Mouse (Mus musculus) spleen, adult 2 months (tissue): ENCODE data around the gene Mgea5. TPM values are rescaled to one million over a fixed set of nuclear protein-coding genes. Genes with fewer than 3 reads are reported as not detected.

ENCODE experiments used
- DNase-seq, 2 experiments: peaks; one replicate each; pipeline versions ENCODE4 v3.0.0 to v3.0.0-alpha.2; 2012 to 2021; ENCODE audit warnings: low spot score in 2 of 2, low read depth in 1 of 2
- H3K27ac ChIP-seq: fragments of 200-500 bp; 2 replicates; pipeline ENCODE4 v1.5.1; 2012; ENCODE audit warnings: low read length, inconsistent platforms; ENCODE audit not compliant: insufficient read depth
- H3K27me3 ChIP-seq: fragments of 200-500 bp; 2 replicates; pipeline ENCODE4 v1.6.1; 2012; ENCODE audit warnings: mild to moderate bottlenecking, moderate library complexity, low read length, inconsistent platforms; ENCODE audit not compliant: control insufficient read depth, insufficient read depth
- H3K36me3 ChIP-seq: fragments of 200-500 bp; 2 replicates; pipeline ENCODE4 v1.6.1; 2012; ENCODE audit warnings: mild to moderate bottlenecking, low read length, inconsistent platforms; ENCODE audit not compliant: control insufficient read depth, insufficient read depth
- H3K4me1 ChIP-seq: fragments of 200-500 bp; 2 replicates; pipeline ENCODE4 v1.6.1; 2011; ENCODE audit warnings: inconsistent platforms; ENCODE audit not compliant: control insufficient read depth, insufficient read depth, insufficient read length
- H3K4me3 ChIP-seq: fragments of 200-500 bp; 2 replicates; pipeline ENCODE4 v1.5.1; 2011; ENCODE audit warnings: mild to moderate bottlenecking, inconsistent platforms; ENCODE audit not compliant: insufficient read depth, insufficient read length; ENCODE audit errors: extremely low read depth
- CTCF ChIP-seq: fragments of 200-500 bp; IDR thresholded peaks from 2 replicates; pipeline ENCODE4 v1.5.1; 2011; ENCODE audit warnings: mild to moderate bottlenecking, inconsistent platforms; ENCODE audit not compliant: insufficient read depth, insufficient read length, insufficient replicate concordance; ENCODE audit errors: extremely low read depth
- POLR2A ChIP-seq: fragments of 200-500 bp; IDR thresholded peaks from 2 replicates; pipeline ENCODE4 v1.6.1; 2011; ENCODE audit warnings: low read depth, low read length, inconsistent platforms
- WGBS: fragments of 180-500 bp; shearing (Covaris S2); methylation state at CpG from one replicate; pipeline ENCODE4 v1.1.7; 2018; 5-methylcytosine and 5-hydroxymethylcytosine counted together
- polyA plus RNA-seq: library from polyadenylated mRNA; depleted of rRNA; stranded (reverse); fragments of >200 nt; gene quantifications from 2 replicates; pipeline ENCODE4 v1.2.3, GENCODE M21; 2012

The Mgea5 gene
- polyA plus RNA-seq, 1 experiment = 21.1 TPM

DNA sequence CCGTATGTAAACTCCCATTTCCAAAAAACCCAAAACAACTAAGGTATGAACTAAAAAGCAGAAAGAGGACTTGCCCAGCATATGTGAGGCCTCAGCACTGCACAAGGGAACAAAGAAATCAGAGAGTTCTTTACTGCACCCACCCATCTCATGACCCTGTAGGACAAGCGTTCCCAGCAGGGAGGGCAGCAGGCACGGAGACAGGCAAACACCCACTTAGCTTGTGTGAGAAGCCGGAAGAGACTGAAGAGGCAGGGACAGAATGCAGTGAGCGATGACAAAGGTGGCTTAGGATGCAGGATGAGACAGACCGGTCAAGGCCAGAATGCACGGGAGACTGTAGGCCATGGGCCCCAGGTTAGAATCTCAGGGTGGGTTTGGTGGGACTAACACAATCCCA lies 52.0 kb downstream of the Mgea5 start:
- WGBS = 95% methylated on average over 7 of the region's 7 CpGs
- H3K36me3 ChIP-seq = no peaks in the 10 kb centered on the region
- no peaks in the 10 kb centered on the region for H3K27me3 ChIP-seq
- H3K4me1 ChIP-seq = no peaks in the 10 kb centered on the region
- TF ChIP-seq CTCF = no peak
- TF ChIP-seq POLR2A = no peak
- no peak overlapping the region for H3K4me3 ChIP-seq
- no peak overlapping the region for H3K27ac ChIP-seq
- DNase-seq = no peak

DNA sequence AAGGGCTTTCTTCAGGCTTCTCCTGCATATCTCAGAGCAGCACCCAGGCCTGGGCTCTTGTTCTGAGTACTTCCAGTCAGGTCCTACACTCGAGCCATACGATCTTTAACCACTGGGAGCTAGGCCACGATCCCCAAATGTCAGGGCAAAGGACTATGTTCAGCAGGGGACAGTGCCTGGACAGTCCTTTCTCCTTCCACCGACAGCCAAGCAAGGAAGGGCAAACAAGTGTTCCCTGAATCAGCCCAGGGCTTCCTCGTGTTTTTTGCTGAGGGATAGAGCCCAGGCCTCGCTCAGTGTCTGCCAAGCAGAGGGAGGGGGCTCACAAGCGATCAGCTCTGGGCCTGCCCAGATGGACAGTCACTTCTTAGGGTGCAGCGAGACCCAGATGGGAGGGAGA lies 53.6 kb downstream of the Mgea5 start:
- TF ChIP-seq CTCF (no peak), POLR2A (no peak)
- Histone ChIP-seq H3K27me3 (no peaks in the 10 kb centered on the region), H3K4me3 (no peak overlapping the region), H3K4me1 (no peaks in the 10 kb centered on the region), H3K27ac (no peak overlapping the region), H3K36me3 (no peaks in the 10 kb centered on the region)
- WGBS = 82% methylated on average over 8 of the region's 8 CpGs
- no peak for DNase-seq

DNA sequence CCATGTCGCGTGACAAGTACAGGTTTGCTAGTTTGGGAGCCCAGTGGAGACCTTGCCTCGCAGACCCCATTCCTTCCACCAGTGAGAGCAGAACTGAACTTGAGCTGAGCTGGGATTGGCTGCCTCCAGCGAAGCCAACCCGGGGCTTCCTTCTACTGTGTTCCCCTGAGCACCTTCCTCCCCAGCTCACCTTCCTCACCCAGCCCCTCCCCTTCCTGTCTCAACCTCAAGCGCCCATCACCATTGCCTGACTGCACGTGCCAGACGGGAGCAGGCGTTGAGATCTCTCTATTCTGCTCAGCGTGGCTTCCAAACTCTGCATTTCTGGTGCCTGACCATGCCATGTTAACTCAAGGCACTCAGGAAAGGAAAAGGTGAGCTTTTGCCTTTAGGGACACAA lies 56.4 kb downstream of the Mgea5 start:
- no peaks in the 10 kb centered on the region for H3K36me3 ChIP-seq
- no peak for DNase-seq
- no peaks in the 10 kb centered on the region for H3K4me1 ChIP-seq
- H3K4me3 ChIP-seq = no peak overlapping the region
- 36% methylated on average over 10 of the region's 10 CpGs for WGBS
- no peak overlapping the region for H3K27ac ChIP-seq
- TF ChIP-seq POLR2A = no peak
- TF ChIP-seq CTCF = no peak
- H3K27me3 ChIP-seq = no peaks in the 10 kb centered on the region

DNA sequence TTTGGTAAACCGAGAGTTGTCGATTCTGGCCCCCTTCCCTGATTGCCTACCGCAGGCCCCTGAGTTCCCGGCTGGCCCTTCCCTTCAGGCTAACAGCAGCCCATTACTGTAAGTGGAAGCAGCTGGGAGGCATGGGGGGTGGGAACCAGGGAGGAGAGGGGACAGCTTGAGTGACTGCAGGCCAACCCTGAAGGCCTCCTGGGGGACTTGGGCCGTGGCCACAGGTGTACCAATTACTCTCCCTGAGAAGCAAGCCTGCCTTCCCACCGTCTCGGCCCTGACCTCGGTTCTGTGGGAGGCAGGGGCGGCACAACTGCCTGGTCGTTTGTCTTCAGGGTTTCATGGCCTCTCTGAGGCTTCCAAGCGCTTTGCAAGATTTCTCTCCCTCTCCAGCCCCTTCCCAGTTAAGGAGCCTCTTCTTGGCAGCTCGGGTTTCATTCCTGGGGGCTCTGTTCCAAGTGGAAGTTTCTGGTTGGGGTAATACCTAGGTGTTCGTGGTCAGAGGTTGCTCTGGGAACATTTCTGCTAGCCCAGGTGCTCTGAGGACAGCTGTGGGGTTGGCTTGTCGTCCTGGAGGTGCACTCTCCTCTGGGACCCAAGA lies 57.9 kb downstream of the Mgea5 start:
- TF ChIP-seq POLR2A (no peak), CTCF (no peak)
- Histone ChIP-seq H3K4me3 (no peak overlapping the region), H3K27ac (no peak overlapping the region), H3K36me3 (no peaks in the 10 kb centered on the region), H3K4me1 (no peaks in the 10 kb centered on the region), H3K27me3 (no peaks in the 10 kb centered on the region)
- DNase-seq = no peak
- 81% methylated on average over 14 of the region's 14 CpGs for WGBS

DNA sequence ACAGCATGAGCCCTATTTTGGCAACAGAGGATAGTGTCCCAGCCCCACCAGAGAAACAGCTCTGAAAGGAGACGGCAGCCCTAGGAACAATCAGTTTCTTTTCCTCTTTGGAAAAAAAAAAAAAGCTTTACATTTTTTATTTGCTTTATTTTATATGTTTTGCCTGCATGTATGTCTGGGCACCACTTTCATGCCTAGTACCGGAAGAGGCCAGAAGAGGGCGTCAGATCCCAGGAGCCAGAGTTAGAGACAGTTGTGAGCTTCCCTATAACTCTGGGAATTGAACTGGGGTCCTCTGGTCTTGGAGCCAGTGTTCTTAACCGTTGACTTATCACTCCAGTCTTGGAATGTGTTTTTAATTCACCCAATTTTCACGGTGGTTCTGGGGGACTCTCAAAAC lies 61.4 kb downstream of the Mgea5 start:
- DNase-seq = no peak
- Histone ChIP-seq H3K4me1 (no peaks in the 10 kb centered on the region), H3K4me3 (no peak overlapping the region), H3K27ac (no peak overlapping the region), H3K36me3 (no peaks in the 10 kb centered on the region), H3K27me3 (no peaks in the 10 kb centered on the region)
- 73% methylated on average over 5 of the region's 5 CpGs for WGBS
- TF ChIP-seq CTCF (no peak), POLR2A (no peak)

DNA sequence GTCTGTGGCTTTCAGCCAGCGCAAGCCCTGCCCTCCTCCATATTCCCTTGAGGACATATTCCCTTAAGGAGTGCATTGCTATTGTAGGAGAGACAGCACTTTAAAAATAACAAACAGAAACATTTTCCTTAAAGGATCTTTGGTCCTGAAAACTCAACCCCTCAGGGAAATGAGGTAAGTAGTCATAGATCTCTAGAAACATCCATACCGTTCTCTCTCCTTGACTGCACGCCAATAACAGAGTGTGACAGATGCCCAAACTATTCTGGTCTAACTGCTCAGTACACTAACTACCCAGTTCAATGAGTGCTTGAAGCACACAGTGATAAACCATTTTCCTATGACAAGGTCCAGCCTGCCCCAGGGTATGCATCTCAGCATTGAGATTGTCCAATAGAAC lies 65.4 kb downstream of the Mgea5 start:
- Histone ChIP-seq H3K27me3 (no peaks in the 10 kb centered on the region), H3K4me3 (no peak overlapping the region), H3K27ac (no peak overlapping the region), H3K36me3 (no peaks in the 10 kb centered on the region), H3K4me1 (no peaks in the 10 kb centered on the region)
- TF ChIP-seq CTCF (no peak), POLR2A (no peak)
- DNase-seq = no peak
- 87% methylated on average over 3 of the region's 3 CpGs for WGBS

DNA sequence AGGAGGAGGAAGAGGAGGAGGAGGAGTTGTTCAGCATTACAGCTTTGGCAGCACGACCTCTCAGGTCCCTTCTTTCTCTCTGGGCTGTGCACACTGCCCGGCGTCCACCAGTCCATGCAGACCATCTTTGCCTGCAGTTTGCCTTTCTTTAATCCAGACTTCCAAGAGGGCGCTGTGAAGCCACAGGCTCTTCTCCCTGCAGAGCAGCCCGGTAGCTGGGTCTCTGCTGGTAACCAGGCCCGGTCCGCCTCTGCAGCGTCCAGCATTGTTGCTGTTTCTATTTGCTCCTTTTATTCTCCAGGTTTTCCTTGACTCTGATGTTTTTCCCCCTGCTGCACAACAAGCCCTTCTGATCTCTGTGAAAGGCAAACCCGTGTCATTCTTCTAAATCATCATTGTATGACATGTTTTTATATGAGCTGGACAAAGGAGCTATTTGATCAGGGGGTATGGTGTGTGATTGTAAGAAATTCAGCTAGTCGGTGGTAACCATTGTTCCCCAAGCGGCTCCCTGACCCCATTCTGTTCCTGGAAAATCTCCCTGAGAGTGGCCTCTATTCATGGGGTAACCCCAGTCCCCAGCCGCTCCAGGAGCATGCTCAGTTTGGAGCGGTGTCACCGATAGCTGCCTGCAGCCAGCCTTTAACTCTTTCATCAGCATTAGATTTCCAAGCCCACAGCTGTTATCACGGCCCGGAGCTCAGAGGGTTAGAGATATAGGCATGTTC lies 66.0 kb downstream of the Mgea5 start:
- no peaks in the 10 kb centered on the region for H3K27me3 ChIP-seq
- no peaks in the 10 kb centered on the region for H3K36me3 ChIP-seq

More for the DNA sequence above, 66.0 kb downstream of the Mgea5 start:
- TF ChIP-seq CTCF (no peak), POLR2A (no peak)
- no peak for DNase-seq
- H3K4me3 ChIP-seq = no peak overlapping the region
- no peak overlapping the region for H3K27ac ChIP-seq
- 55% methylated on average over 16 of the region's 16 CpGs for WGBS
- no peaks in the 10 kb centered on the region for H3K4me1 ChIP-seq
